Mouse (Mus musculus): Measurements from ENCODE around the gene Alpl.

- TF ChIP-seq CTCF (IDR thresholded peaks at IDR 0.05 in 2 of 3, conservative IDR thresholded peaks at IDR 0.05 in 1 of 3; ENCODE audit: control insufficient read depth in 1 of 3, insufficient read depth in 1 of 3, low read depth in 2 of 3, low read length in 3 of 3, poor library complexity in 1 of 3, severe bottlenecking in 1 of 3): no peak
- no peak for TF ChIP-seq TAL1 (IDR thresholded peaks at IDR 0.05; ENCODE audit: low read length)
Observed at GRCm38 (mm10) chr4:137788511-137789049, 7.6 kb downstream of the Alpl start.
